Mouse (Mus musculus) limb, embryonic 11.5 days (tissue): ENCODE results near the gene Midn. TPM values are rescaled to one million over a fixed set of nuclear protein-coding genes. Genes with fewer than 3 reads are reported as not detected.
A peak's percentile ranks its signal among the peaks of the same experiment; 100 is the strongest.
"Not testable (repeated sequence)": the region's sequence is repeated elsewhere in the genome, so short reads cannot be mapped to it uniquely, and the experiment has no call there.

ENCODE experiments used
- ATAC-seq: fragments of 200-750 bp; cut with Nextera tagmentation; 2 replicates; pipeline ENCODE4 v1.8.0; 2017; ENCODE audit warnings: low read depth; ENCODE audit not compliant: insufficient number of reproducible peaks, low FRiP score, low TSS enrichment
- DNase-seq: peaks from one replicate; pipeline ENCODE4 v3.0.0-alpha.2; 2015; ENCODE audit warnings: low spot score
- H3K27ac ChIP-seq: fragments of 300-500 bp; sonication (generic); replicated peaks from 2 replicates; pipeline ENCODE4 v1.5.1; 2014; ENCODE audit warnings: low read depth, mild to moderate bottlenecking, low read length
- H3K27me3 ChIP-seq: fragments of 300-500 bp; sonication (generic); 2 replicates; pipeline ENCODE4 v1.6.1; 2014; ENCODE audit warnings: mild to moderate bottlenecking, low read length, mixed read lengths; ENCODE audit not compliant: control insufficient read depth, insufficient read depth
- H3K36me3 ChIP-seq: fragments of 300-500 bp; sonication (generic); 2 replicates; pipeline ENCODE4 v1.6.1; 2014; ENCODE audit warnings: mild to moderate bottlenecking, low read length, moderate library complexity, mixed read lengths; ENCODE audit not compliant: control insufficient read depth, insufficient read depth
- H3K4me1 ChIP-seq: fragments of 300-500 bp; sonication (generic); 2 replicates; pipeline ENCODE4 v1.6.1; 2014; ENCODE audit warnings: low read length, mixed read lengths; ENCODE audit not compliant: control insufficient read depth, insufficient read depth
- H3K4me2 ChIP-seq: fragments of 300-500 bp; sonication (generic); 2 replicates; pipeline ENCODE4 v1.6.1; 2014; ENCODE audit warnings: low read depth, mild to moderate bottlenecking, moderate library complexity; ENCODE audit not compliant: severe bottlenecking
- H3K4me3 ChIP-seq: fragments of 300-500 bp; sonication (generic); 2 replicates; pipeline ENCODE4 v1.5.1; 2014; ENCODE audit warnings: low read depth, low read length
- H3K9ac ChIP-seq: fragments of 300-500 bp; sonication (generic); 2 replicates; pipeline ENCODE4 v1.6.1; 2014; ENCODE audit warnings: mild to moderate bottlenecking, low read length
- H3K9me3 ChIP-seq: fragments of 300-500 bp; sonication (generic); 2 replicates; pipeline ENCODE4 v1.6.1; 2016; ENCODE audit warnings: low read length; ENCODE audit not compliant: control insufficient read depth
- WGBS: fragments of 180-500 bp; shearing (Covaris S2); extraction: QIAGEN DNeasy Blood & Tissue Kit; methylation state at CpG from one replicate; pipeline ENCODE4 v1.1.7; 2014; 5-methylcytosine and 5-hydroxymethylcytosine counted together
- polyA plus RNA-seq: library from polyadenylated mRNA; unstranded; fragments of >200 nt; fragmentation: Nextera tagmentation; extraction: Ambion mirVana; gene quantifications from 2 replicates; pipeline ENCODE4 v1.2.1, GENCODE M21; 2014

Gene Midn
- polyA plus RNA-seq, 1 experiment from 2014 or later, result 60.9 TPM

- H3K27me3 ChIP-seq, DNase-seq, ATAC-seq, H3K27ac ChIP-seq, H3K9me3 ChIP-seq, H3K4me3 ChIP-seq, H3K9ac ChIP-seq, H3K4me2 ChIP-seq: not testable (repeated sequence)
- Histone ChIP-seq H3K36me3 (peaks cover 13% of the 10 kb centered on the region; the same call in 1 of the 2 replicates), H3K4me1 (peaks cover 42% of the 10 kb centered on the region)
- WGBS, result 74% methylated on average over 4 of the region's 4 CpGs
Observed at GRCm38 (mm10) chr10:80166136-80166535, 18.1 kb downstream of the Midn start.

DNA sequence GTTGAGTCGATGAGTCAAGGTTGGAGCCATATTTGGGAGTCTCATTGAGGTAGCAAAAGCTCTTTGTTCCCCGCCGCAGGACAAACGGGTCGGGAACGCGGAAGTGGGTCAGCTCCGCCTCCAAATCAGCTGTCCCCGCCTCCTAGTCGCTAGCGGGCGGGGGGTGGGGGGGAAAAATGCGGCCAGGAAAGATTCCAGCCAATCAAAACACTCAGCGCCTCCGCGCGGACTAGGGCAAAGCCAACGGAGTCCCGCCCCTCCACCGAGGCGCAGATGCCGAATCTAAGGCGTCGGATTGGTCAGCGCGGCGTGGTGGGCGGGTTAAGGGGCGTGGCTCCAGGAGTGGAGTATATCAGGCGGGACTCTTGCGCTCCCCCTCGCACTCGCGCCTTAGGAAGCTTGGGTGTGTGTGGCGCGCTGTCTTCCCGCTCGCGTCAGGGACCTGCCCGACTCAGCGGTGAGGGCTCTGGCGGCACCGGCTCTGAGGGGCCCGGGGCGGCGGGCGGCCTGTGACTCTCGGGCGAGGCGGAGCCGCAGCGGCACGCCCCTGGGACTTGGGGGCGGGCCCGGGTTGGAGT lies 19.5 kb downstream of the Midn start:
- H3K27me3 ChIP-seq, result no peaks in the 10 kb centered on the region
- peak overlapping the region; percentile 92 for H3K4me3 ChIP-seq
- no peaks in the 10 kb centered on the region for H3K9me3 ChIP-seq
- H3K36me3 ChIP-seq, result peaks cover 19% of the 10 kb centered on the region
- H3K4me1 ChIP-seq, result peaks cover 39% of the 10 kb centered on the region
- DNase-seq, result peak; percentile 99
- H3K27ac ChIP-seq, result peak overlapping the region; percentile 99
- peak overlapping the region; percentile 85 for H3K4me2 ChIP-seq
- WGBS, result 1% methylated on average over 46 of the region's 55 CpGs
- ATAC-seq, result peak; percentile 89
- H3K9ac ChIP-seq, result peak overlapping the region; percentile 99

GRCm38 (mm10) chr10:80168038-80168661 lies 20.1 kb downstream of the Midn start:
- H3K4me1 ChIP-seq, result peaks cover 34% of the 10 kb centered on the region
- DNase-seq, result peak; percentile 97
- WGBS, result under 1% methylated on average over 48 of the region's 48 CpGs

GRCm38 (mm10) chr10:80169070-80169469 lies 21.0 kb downstream of the Midn start:
- no peaks in the 10 kb centered on the region for H3K27me3 ChIP-seq
- H3K36me3 ChIP-seq, result peaks cover 19% of the 10 kb centered on the region
- peaks cover 32% of the 10 kb centered on the region for H3K4me1 ChIP-seq
- ATAC-seq (no peak), DNase-seq (no peak)
- 79% methylated on average over 1 of the region's 1 CpGs for WGBS
- no peaks in the 10 kb centered on the region for H3K9me3 ChIP-seq
- peak overlapping the region; percentile 85 for H3K4me2 ChIP-seq
- H3K27ac ChIP-seq, result no peak overlapping the region
- H3K4me3 ChIP-seq, result peak overlapping the region; percentile 92; the same call in 1 of the 2 replicates
- no peak overlapping the region; the same call in 1 of the 2 replicates for H3K9ac ChIP-seq

More at GRCm38 (mm10) chr10:80168038-80168661, 20.1 kb downstream of the Midn start:
- Histone ChIP-seq H3K9ac (peak overlapping the region; percentile 99), H3K27ac (peak overlapping the region; percentile 99), H3K27me3 (no peaks in the 10 kb centered on the region), H3K4me3 (peak overlapping the region; percentile 92), H3K9me3 (no peaks in the 10 kb centered on the region), H3K4me2 (peak overlapping the region; percentile 85), H3K36me3 (peaks cover 19% of the 10 kb centered on the region)
- peak; percentile 52 for ATAC-seq

DNA sequence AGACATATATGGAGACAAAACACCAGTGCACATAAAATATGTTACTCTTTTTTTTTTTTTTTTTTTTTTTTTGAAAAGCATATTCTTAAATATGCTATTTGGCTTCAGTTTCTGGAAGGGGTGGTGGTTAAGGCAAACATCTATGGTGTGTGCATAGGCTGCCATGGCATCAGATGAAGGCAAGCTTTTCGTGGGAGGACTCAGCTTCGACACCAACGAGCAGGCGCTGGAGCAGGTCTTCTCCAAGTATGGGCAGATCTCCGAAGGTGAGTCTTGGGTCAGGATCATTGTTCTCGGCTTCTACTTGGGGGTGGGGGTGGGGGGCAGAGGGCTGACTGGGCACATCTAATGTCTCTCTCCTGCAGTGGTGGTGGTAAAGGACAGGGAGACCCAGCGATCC lies 21.6 kb downstream of the Midn start:
- no peak overlapping the region for H3K4me3 ChIP-seq
- no peak for DNase-seq

GRCm38 (mm10) chr10:80170052-80170451 lies 22.0 kb downstream of the Midn start:
- H3K9ac ChIP-seq, result no peak overlapping the region
- DNase-seq, result no peak
- peaks cover 19% of the 10 kb centered on the region for H3K36me3 ChIP-seq
- H3K9me3 ChIP-seq, result no peaks in the 10 kb centered on the region
- peaks cover 24% of the 10 kb centered on the region for H3K4me1 ChIP-seq
- H3K4me3 ChIP-seq, result no peak overlapping the region
- no peaks in the 10 kb centered on the region for H3K27me3 ChIP-seq
- ATAC-seq, result no peak
- WGBS, result 96% methylated on average over 16 of the region's 16 CpGs
- no peak overlapping the region for H3K4me2 ChIP-seq
- H3K27ac ChIP-seq, result no peak overlapping the region

More for the DNA sequence above, 21.6 kb downstream of the Midn start:
- no peak for ATAC-seq
- no peaks in the 10 kb centered on the region for H3K9me3 ChIP-seq
- peaks cover 26% of the 10 kb centered on the region for H3K4me1 ChIP-seq
- 90% methylated on average over 7 of the region's 7 CpGs for WGBS
- no peak overlapping the region for H3K4me2 ChIP-seq
- H3K36me3 ChIP-seq, result peaks cover 19% of the 10 kb centered on the region
- no peaks in the 10 kb centered on the region for H3K27me3 ChIP-seq
- no peak overlapping the region for H3K9ac ChIP-seq
- no peak overlapping the region for H3K27ac ChIP-seq

DNA sequence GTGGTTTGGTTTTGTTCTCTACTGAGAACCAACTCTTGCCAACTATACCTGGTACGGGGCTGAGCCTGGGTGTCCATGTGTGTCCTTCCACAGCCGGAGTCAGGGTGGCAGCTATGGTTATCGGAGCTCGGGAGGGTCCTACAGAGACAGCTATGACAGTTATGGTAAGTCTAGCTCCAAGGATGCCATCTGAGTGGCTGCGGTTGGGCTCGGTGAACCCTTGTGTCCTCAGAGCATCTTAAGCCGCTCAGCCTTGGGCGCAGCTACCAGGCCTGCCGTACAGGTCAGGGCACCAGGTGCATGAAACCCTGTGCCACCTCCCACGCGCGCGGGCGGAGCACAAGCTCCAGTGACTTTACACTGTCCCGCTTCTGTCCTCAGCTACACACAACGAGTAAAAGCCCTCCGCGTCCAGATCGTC lies 22.5 kb downstream of the Midn start:
- Histone ChIP-seq H3K4me3 (peak overlapping the region; percentile 6; the same call in 1 of the 2 replicates), H3K27ac (no peak overlapping the region), H3K9me3 (no peaks in the 10 kb centered on the region), H3K36me3 (peaks cover 19% of the 10 kb centered on the region), H3K4me2 (no peak overlapping the region), H3K9ac (no peak overlapping the region), H3K27me3 (no peaks in the 10 kb centered on the region), H3K4me1 (peaks cover 20% of the 10 kb centered on the region)
- no peak for ATAC-seq
- 96% methylated on average over 19 of the region's 19 CpGs for WGBS
- DNase-seq, result no peak

GRCm38 (mm10) chr10:80171252-80171651 lies 23.2 kb downstream of the Midn start:
- H3K27ac ChIP-seq, result no peak overlapping the region

More at GRCm38 (mm10) chr10:80171252-80171651, 23.2 kb downstream of the Midn start:
- Histone ChIP-seq H3K36me3 (peaks cover 19% of the 10 kb centered on the region), H3K4me1 (peaks cover 21% of the 10 kb centered on the region), H3K9ac (no peak overlapping the region), H3K4me2 (no peak overlapping the region), H3K4me3 (no peak overlapping the region), H3K27me3 (no peaks in the 10 kb centered on the region), H3K9me3 (no peaks in the 10 kb centered on the region)
- no peak for ATAC-seq
- no peak for DNase-seq
- WGBS, result 94% methylated on average over 15 of the region's 15 CpGs
